Mouse (Mus musculus): Measurements from ENCODE around the gene Oaz2. TPM values are rescaled to one million over a fixed set of nuclear protein-coding genes. Genes with fewer than 3 reads are reported as not detected.

The Oaz2 gene
- polyA plus RNA-seq, 1 experiment: 242 TPM

DNA sequence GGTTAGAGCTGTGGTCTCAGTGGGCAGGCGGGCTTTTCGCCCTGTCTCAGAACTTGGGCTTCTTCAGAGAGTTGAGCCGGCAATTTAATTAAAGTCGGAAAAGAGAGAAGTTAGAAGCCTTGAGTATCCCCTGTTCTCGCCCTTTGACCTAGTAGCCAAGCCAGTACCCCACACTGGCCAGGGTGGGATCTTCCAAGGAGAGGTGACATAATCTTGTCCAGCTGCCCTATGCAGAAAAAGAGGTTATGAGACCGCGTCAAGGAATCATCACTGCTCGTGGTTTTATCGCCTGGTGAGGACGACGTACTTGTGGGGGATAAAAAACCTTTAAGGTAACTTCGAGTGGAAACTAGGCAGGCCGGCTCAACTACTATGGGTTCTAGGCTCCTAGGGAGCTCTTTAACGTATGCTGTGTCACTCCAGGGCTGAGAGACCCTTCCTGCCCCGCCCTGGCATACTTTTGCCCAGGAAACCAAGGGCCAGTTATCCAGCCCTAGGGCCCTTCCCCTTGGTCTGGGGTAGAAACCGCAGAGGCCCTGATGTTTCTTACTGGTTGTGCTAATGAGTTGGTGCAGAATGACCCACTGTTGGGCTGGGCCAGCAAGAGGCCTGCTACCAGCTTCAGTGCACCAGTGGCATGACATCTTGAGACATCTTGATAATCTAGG is 36.3 kb upstream of the Oaz2 start:
- WGBS: 65% methylated on average over 16 of the region's 16 CpGs
- DNase-seq: no peak
- TF ChIP-seq POLR2A (IDR thresholded peaks at IDR 0.05; ENCODE audit: borderline replicate concordance, extremely low read depth, low read depth, low read length) (no peak), CTCF (IDR thresholded peaks at IDR 0.05; ENCODE audit: insufficient read depth, low read length) (no peak)

DNA sequence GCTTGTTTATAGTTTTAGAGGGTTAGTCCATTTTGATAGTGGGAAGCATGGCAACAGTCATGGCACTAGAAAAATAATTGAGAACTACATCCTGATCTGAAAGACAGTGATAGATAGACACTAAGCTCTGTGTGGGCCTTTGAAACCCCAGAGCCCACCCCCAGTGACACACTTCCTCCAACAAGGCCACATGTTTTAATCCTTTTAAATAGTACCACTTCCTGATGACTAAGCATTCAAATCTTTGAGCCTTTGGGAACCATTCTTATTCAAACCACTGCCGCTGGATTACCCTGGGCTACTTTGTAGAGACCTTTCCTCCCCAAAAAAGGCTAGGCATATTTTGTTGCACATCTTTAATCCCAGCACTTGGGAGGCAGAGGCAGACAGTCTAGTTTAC is 32.0 kb upstream of the Oaz2 start:
- peaks cover 2% of the 10 kb centered on the region; the same call in 1 of the 2 replicates for H3K4me1 ChIP-seq (ENCODE audit: control insufficient read depth, insufficient read depth, low read length)
- DNase-seq: no peak
- no peak for TF ChIP-seq CTCF (IDR thresholded peaks at IDR 0.05; ENCODE audit: insufficient read depth, low read length)
- no peak for TF ChIP-seq POLR2A (IDR thresholded peaks at IDR 0.05; ENCODE audit: borderline replicate concordance, extremely low read depth, low read depth, low read length)
- WGBS: 68% methylated on average over 1 of the region's 1 CpGs
- H3K4me3 ChIP-seq (replicated peaks; ENCODE audit: extremely low read depth, low read depth, low read length): no peak overlapping the region

More for the DNA sequence above, 36.3 kb upstream of the Oaz2 start:
- H3K4me1 ChIP-seq (ENCODE audit: control insufficient read depth, insufficient read depth, low read length): peaks cover 3% of the 10 kb centered on the region; the same call in 1 of the 2 replicates
- H3K4me3 ChIP-seq (replicated peaks; ENCODE audit: extremely low read depth, low read depth, low read length): peak overlapping the region; percentile 74

DNA sequence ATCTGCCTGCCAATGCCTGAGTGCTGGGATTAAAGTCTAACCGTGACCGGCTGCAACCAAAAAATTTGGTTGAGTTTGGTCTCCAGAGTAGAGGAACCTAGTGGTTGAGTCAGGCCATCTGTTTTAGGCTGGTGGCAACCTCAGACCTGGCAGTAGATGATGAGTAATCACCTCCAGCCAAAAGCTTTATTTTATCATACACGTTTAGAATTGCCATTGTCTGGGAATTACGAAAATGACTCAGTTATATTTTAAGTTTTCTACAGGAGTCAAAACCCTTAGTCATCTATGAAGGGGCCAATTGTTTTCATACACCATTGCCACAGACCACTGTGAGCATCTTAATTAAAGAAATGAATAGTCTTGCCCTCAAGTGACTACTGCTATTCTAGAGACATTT is 30.9 kb upstream of the Oaz2 start:
- H3K4me1 ChIP-seq (ENCODE audit: control insufficient read depth, insufficient read depth, low read length): peaks cover 3% of the 10 kb centered on the region; the same call in 1 of the 2 replicates
- TF ChIP-seq CTCF (IDR thresholded peaks at IDR 0.05; ENCODE audit: insufficient read depth, low read length) (no peak), POLR2A (IDR thresholded peaks at IDR 0.05; ENCODE audit: borderline replicate concordance, extremely low read depth, low read depth, low read length) (no peak)
- WGBS: 83% methylated on average over 4 of the region's 4 CpGs
- no peak overlapping the region for H3K4me3 ChIP-seq (replicated peaks; ENCODE audit: extremely low read depth, low read depth, low read length)
- no peak for DNase-seq

DNA sequence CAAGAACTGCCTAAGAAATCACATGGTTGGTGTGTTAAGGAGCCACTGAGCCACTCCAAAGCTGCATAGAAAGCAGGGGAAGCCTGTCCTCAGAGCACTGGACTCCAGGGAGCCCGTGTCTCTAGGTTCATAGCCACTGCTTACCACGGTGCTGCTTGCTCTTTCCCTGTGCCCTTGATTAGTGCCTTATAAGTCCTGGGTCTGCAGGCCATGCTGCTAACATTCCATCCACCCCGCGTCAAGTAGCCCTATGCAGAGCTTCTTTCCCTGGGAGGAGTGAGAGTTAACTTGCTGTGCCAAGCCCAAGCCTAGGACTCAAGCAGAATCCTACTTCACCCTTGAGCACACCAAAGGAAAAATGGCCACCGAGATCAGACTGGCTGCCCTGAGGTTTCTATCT is 28.7 kb upstream of the Oaz2 start:
- WGBS: 60% methylated on average over 5 of the region's 5 CpGs
- TF ChIP-seq POLR2A (IDR thresholded peaks at IDR 0.05; ENCODE audit: borderline replicate concordance, extremely low read depth, low read depth, low read length): no peak
- TF ChIP-seq CTCF (IDR thresholded peaks at IDR 0.05; ENCODE audit: insufficient read depth, low read length): no peak
- peaks cover 3% of the 10 kb centered on the region; the same call in 1 of the 2 replicates for H3K4me1 ChIP-seq (ENCODE audit: control insufficient read depth, insufficient read depth, low read length)
- no peak overlapping the region for H3K4me3 ChIP-seq (replicated peaks; ENCODE audit: extremely low read depth, low read depth, low read length)
- DNase-seq: no peak

DNA sequence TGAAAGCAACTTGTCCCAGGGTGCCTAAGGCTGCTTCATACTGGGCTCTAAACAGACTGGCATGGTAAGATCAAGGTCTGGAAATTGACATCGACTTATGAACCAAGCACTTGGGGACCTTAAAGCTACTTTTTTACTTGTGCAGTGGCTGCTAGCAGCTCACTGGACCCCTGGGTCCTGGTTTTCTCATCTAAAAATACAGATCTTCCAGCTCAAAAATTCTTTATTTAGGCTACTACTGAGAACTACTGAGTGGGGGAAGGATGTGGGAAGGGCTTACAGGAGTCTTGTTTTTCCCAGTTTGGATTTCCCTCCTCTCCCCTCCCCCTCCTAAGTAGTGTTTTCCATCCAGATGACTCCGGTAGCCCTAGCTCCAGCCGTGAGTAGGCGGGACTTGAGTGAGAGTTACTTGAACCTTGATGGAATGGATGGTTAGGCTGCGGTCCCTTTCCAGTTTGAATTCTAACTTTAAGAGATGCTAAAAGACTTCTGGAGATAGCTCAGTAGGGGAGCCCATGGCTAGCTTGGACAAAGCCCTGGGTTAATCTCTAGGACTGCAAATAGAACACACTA is 26.9 kb upstream of the Oaz2 start:
- WGBS: 24% methylated on average over 5 of the region's 5 CpGs
- Histone ChIP-seq H3K4me3 (replicated peaks; ENCODE audit: extremely low read depth, low read depth, low read length) (no peak overlapping the region), H3K4me1 (ENCODE audit: control insufficient read depth, insufficient read depth, low read length) (peaks cover 3% of the 10 kb centered on the region; the same call in 1 of the 2 replicates)
- DNase-seq: no peak
- TF ChIP-seq POLR2A (IDR thresholded peaks at IDR 0.05; ENCODE audit: borderline replicate concordance, extremely low read depth, low read depth, low read length) (no peak), CTCF (IDR thresholded peaks at IDR 0.05; ENCODE audit: insufficient read depth, low read length) (no peak)

DNA sequence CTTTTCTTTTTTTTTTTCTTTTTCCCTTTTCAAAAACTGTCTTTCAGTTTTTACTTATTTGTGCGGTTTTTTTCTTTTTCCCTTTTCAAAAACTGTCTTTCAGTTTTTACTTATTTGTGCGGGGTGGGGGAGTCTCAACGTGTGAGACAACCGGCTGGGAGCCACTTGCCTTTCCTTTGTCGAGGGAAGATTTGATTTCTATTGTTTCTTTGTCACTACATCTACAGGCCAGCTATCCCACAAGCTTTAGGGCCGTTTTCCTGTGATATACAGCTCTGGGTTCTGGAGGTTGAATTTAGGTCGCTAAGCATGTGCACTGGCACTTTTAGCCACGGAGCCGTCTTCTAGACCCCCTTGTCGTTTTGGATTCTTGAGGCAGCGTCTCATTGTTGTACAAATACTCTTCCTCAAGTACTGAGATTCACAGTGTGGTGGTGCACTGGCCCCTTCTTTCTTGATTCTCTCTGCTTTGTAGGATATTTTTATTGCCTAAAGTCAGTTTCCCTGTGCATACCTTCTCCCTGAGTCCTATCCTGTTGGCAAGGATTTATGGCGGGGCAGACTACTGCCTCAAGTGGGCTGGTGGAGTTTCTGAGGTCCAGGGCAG is 26.3 kb upstream of the Oaz2 start:
- no peak for DNase-seq
- Histone ChIP-seq H3K4me1 (ENCODE audit: control insufficient read depth, insufficient read depth, low read length) (peaks cover 3% of the 10 kb centered on the region; the same call in 1 of the 2 replicates), H3K4me3 (replicated peaks; ENCODE audit: extremely low read depth, low read depth, low read length) (no peak overlapping the region)
- no peak for TF ChIP-seq POLR2A (IDR thresholded peaks at IDR 0.05; ENCODE audit: borderline replicate concordance, extremely low read depth, low read depth, low read length)
- TF ChIP-seq CTCF (IDR thresholded peaks at IDR 0.05; ENCODE audit: insufficient read depth, low read length): no peak
- WGBS: 37% methylated on average over 12 of the region's 12 CpGs

DNA sequence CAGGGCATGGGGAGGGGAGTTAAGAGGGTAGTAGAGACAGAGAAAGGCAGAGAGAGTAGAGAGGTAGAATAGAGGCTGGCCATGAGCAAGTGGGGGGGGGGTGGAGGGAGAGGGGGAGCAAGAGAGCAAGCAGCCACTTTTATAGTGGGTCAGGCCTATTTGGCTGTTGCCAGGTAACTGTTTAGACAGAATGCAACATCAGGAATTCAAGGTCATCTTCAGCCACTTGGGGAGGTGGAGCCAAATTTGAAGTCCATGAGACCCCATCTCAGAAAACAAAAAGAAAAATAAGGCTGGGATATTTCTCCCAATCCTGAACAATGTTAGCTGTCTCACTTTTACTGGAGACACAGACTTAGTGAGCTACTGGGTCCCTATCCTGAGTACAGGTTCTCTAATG is 25.3 kb upstream of the Oaz2 start:
- H3K4me3 ChIP-seq (replicated peaks; ENCODE audit: extremely low read depth, low read depth, low read length): no peak overlapping the region
- no peak for DNase-seq
- no peak for TF ChIP-seq CTCF (IDR thresholded peaks at IDR 0.05; ENCODE audit: insufficient read depth, low read length)
- H3K4me1 ChIP-seq (ENCODE audit: control insufficient read depth, insufficient read depth, low read length): peaks cover 3% of the 10 kb centered on the region; the same call in 1 of the 2 replicates

DNA sequence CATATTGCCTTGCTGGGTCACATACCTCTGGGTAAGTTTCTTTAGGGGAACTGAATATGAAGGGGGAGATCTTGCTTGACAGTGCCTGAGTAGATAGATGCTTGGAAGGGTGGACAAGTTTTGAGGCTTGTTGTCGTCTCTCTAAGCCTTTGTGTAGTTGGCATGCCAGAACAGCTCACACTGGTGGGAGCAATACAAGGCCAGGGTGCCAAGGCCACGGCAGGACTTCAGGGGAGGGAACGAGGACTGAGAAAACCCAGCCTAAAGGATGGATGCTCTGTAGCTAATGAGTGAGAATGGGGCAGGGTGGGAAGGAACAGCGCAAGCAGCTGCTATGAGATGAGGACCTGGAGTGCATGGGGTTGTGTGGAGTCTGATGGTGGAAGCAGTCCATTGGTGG is 22.8 kb upstream of the Oaz2 start:
- peaks cover 3% of the 10 kb centered on the region; the same call in 1 of the 2 replicates for H3K4me1 ChIP-seq (ENCODE audit: control insufficient read depth, insufficient read depth, low read length)
- H3K4me3 ChIP-seq (replicated peaks; ENCODE audit: extremely low read depth, low read depth, low read length): no peak overlapping the region
- WGBS: 88% methylated on average over 4 of the region's 4 CpGs
- TF ChIP-seq CTCF (IDR thresholded peaks at IDR 0.05; ENCODE audit: insufficient read depth, low read length): no peak
- TF ChIP-seq POLR2A (IDR thresholded peaks at IDR 0.05; ENCODE audit: borderline replicate concordance, extremely low read depth, low read depth, low read length): no peak
- no peak for DNase-seq

DNA sequence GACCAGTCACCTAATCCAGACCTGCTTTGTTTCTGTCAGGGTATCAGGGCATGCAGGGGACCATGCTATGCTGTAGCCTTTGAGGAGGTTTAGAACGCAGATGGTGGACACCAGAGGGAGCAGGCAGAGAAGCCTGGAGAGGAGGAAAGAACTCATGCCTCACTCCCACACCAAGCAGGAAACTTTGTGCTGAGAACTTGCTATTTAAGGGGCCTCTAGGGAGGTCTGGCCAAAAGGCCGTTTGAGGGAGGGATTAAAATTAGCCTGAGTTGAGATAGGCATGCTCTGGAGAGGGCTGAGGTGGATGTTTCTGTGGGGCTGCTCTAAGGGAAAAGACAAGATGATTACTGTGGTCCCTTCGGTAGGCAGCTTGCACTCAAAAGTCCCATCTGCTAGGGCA is 21.8 kb upstream of the Oaz2 start:
- no peak for DNase-seq

DNA sequence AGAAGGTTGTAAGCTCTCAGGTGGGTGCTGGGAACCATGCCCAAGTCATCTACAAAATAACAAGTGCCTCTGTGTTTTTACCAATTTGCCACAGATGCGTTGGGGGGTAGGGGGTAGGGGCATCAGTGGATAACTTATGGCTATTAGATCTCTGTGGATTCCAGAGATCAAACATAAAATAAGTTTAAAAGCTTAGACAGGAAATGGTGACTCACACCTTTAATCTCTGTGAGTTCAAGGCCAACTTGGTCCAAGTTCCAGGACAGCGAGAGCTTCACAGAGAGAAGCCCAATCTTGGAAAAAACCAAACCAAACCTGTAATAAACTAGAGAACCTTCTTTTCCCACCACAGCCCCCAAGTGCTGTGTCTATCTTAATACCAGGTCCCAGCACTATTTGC is 21.0 kb upstream of the Oaz2 start:
- H3K4me1 ChIP-seq (ENCODE audit: control insufficient read depth, insufficient read depth, low read length): no peaks in the 10 kb centered on the region; the same call in 1 of the 2 replicates
- WGBS: 87% methylated on average over 2 of the region's 2 CpGs
- TF ChIP-seq POLR2A (IDR thresholded peaks at IDR 0.05; ENCODE audit: borderline replicate concordance, extremely low read depth, low read depth, low read length) (no peak), CTCF (IDR thresholded peaks at IDR 0.05; ENCODE audit: insufficient read depth, low read length) (no peak)
- DNase-seq: no peak
- no peak overlapping the region for H3K4me3 ChIP-seq (replicated peaks; ENCODE audit: extremely low read depth, low read depth, low read length)

More for the DNA sequence above, 21.8 kb upstream of the Oaz2 start:
- TF ChIP-seq CTCF (IDR thresholded peaks at IDR 0.05; ENCODE audit: insufficient read depth, low read length) (no peak), POLR2A (IDR thresholded peaks at IDR 0.05; ENCODE audit: borderline replicate concordance, extremely low read depth, low read depth, low read length) (no peak)
- Histone ChIP-seq H3K4me1 (ENCODE audit: control insufficient read depth, insufficient read depth, low read length) (no peaks in the 10 kb centered on the region; the same call in 1 of the 2 replicates), H3K4me3 (replicated peaks; ENCODE audit: extremely low read depth, low read depth, low read length) (no peak overlapping the region)
- 45% methylated on average over 3 of the region's 3 CpGs for whole genome bisulfite sequencing
